Mouse (Mus musculus): ENCODE data around the gene Saa2. TPM values are rescaled to one million over a fixed set of nuclear protein-coding genes. Genes with fewer than 3 reads are reported as not detected.

Saa2 gene
- not detected in 2 replicates for polyA plus RNA-seq (2015; fragmentation: Nextera tagmentation; extraction: Ambion mirVana)

DNA sequence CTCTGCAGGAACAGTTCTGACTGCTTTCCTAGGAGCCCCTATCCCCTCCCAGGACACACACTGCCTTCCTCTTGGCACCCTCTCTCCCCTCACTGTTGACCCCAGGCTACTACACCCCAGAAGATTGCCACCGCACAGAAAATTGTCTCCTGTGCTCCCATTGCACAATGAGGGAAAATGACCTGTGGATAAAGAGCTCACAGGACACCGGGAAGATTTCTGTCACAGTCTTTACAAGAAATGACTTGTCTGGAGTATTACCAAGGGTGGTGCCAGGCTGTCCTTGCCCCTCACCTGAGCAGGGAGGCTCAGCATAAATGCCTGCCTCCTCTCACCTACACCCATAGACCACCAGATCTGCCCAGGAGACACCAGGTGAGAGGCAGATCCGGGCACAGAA is at the start of gene Saa2:
Saa2 (plus strand) TSS at position 301 of the 400 bp plus-strand sequence.

DNA sequence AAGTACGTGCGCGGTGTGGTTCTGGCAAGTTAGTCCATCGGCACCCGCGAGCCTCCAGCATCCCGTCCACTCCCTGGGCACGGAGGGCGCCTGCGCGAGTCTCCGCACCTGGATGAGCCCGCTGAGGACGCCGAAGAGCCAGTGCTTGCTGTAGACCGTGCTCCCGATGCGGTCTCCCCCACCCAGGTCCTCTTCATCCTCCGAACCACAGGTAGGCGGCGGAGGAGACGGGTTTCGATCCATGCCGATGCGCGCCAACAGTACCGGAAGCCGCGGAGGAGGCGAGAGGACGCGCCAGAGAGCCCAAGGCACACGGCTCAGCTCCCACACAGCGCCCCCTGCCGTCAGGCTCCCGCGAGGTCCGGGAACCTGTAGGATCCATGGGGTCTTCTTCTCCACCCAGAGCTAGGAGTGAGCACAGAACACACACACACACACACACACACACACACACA is 41.2 kb upstream of the Saa2 start, which contains the start of gene Saal1:
Saal1 (minus strand) TSS at position 291 of the 455 bp plus-strand sequence.

DNA sequence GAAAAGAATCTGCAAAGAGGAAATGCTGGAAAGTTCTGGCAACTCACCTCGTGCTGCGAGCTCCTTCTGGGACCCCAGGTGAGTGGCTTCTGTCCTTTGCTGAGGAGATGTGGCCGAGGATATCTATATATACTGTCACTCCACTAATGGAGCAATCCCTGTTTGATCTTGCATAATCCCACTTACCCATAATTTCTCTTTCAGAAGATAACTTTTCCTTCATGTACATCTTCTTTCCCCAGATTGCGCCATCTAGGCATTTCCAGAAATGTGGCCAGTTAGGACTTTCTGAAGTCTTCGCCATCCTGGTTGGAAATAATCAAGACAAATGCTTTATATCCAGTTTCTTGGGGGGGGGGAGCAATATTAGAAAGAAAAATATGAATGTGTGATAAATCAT is 36.0 kb upstream of the Saa2 start, which contains the start of gene Saa3:
Saa3 (minus strand) TSS at position 101 of the 400 bp plus-strand sequence.

DNA sequence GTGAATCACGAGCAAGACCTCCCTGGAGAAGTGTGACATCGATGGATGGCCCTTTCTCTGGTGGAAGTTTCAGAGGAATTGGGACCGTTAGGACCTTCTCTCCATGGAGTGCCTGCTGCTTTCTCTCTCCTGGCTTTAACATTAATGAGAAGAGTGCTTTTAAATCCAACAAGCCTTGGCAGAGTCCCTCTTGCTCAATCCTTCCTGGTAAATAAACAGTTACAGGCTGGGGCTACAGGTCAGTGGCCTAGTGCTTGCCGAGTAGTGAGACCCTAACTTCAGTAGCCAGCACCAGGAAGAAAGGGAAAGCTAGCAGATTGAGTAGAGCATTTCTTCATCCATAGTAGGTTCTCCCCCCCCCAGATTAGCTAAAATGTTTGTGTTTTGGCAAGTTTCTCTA is 19.1 kb upstream of the Saa2 start, which contains the start of gene Saa4:
Saa4 (minus strand) TSS at position 146 of the 400 bp plus-strand sequence.

DNA sequence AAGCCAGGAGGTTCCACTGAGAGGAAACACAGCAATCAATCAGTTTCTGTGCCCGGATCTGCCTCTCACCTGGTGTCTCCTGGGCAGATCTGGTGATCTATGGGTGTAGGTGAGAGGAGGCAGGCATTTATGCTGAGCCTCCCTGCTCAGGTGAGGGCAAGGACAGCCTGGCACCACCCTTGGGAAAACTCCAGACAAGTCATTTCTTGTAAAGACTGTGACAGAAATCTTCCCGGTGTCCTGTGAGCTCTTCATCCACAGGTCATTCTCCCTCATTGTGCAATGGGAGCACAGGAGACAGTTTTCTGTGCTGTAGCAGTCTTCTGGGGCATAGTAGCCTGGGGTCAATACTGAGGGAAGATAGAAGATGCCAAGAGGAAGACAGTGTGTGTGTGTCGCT is 8.7 kb upstream of the Saa2 start, which contains the start of gene Saa1:
Saa1 (minus strand) TSS at position 101 of the 400 bp plus-strand sequence.

DNA sequence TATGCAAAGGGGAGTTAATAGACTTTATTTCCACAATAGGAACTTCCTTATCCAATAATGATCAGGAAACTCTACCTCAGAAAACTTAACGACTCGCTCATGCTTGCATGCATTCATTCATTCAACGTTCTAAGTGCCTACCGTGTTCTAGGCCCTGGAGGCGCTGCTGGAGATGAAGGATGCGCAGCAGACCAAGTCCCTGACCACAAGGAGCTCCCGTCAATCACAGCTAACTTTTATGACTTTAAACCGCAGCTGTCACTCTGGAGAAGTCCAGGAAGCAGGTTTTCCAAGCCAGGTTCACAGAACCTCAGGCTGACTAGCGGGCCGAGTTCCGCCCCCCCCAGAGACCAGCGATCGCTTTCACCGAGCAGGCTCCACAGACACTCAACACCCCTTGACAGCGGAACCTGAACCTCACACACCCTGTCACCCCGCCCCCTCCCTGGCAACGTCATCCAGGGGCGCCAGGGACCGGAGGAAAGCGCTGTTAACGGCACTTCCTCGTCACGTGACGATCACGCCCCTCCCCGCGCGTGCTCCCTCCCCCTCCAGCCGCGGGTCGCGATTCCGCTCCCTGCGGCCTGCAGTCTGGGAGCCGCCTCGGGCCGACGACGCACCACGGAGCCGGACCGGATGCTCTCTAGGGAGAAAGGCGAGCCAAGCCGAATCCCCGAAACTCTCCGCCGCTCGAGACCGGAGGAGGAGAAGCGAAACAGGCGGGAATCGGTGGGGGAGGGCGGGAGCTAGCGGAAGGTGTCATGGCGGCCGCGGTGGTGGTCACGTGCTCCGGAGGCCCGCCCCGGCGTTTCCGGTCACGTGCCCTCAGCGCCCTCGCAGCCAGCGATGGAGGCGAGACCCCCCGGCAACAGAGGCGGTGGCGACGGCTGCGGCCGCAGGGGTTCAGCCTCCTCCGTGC is 44.0 kb downstream of the Saa2 start, which contains the start of the genes Hps5 and Gtf2h1:
Hps5 (minus strand) TSS at position 778 of the 919 bp plus-strand sequence.
Gtf2h1 (plus strand) TSS at position 817 of the 919 bp plus-strand sequence.

Other genes starting within 250 kb of the Saa2 start
- gene Sergef, start 112.0 kb upstream of the Saa2 start, polyA plus RNA-seq (2015; fragmentation: Nextera tagmentation; extraction: Ambion mirVana), result 9.1 and 9.7 TPM in 2 replicates
- gene Tph1, start 79.3 kb upstream of the Saa2 start, polyA plus RNA-seq (2015; fragmentation: Nextera tagmentation; extraction: Ambion mirVana), result 1.3 and 8.3 TPM in 2 replicates
- gene Saal1, start 41.1 kb upstream of the Saa2 start, polyA plus RNA-seq (2015; fragmentation: Nextera tagmentation; extraction: Ambion mirVana), result 11.8 and 13.0 TPM in 2 replicates
- 3.6 and 49.8 TPM in 2 replicates for gene Saa3, start 36.1 kb upstream of the Saa2 start, polyA plus RNA-seq (2015; fragmentation: Nextera tagmentation; extraction: Ambion mirVana)
- not detected in 2 replicates for gene Saa4, start 19.2 kb upstream of the Saa2 start, polyA plus RNA-seq (2015; fragmentation: Nextera tagmentation; extraction: Ambion mirVana)
- gene Saa1, start 8.8 kb upstream of the Saa2 start, polyA plus RNA-seq (2015; fragmentation: Nextera tagmentation; extraction: Ambion mirVana), result not detected in 2 replicates
- 6.7 and 7.4 TPM in 2 replicates for gene Hps5, start 44.3 kb downstream of the Saa2 start, polyA plus RNA-seq (2015; fragmentation: Nextera tagmentation; extraction: Ambion mirVana)
- gene Gtf2h1, start 44.3 kb downstream of the Saa2 start, polyA plus RNA-seq (2015; fragmentation: Nextera tagmentation; extraction: Ambion mirVana), result 35.1 and 38.9 TPM in 2 replicates
- 1,169 and 1,232 TPM in 2 replicates for gene Ldha, start 89.7 kb downstream of the Saa2 start, polyA plus RNA-seq (2015; fragmentation: Nextera tagmentation; extraction: Ambion mirVana)
- not detected in 2 replicates for gene Ldhc, start 109.4 kb downstream of the Saa2 start, polyA plus RNA-seq (2015; fragmentation: Nextera tagmentation; extraction: Ambion mirVana)
- 95.5 and 110 TPM in 2 replicates for gene Tsg101, start 168.2 kb downstream of the Saa2 start, polyA plus RNA-seq (2015; fragmentation: Nextera tagmentation; extraction: Ambion mirVana)
- gene Uevld, start 206.7 kb downstream of the Saa2 start, polyA plus RNA-seq (2015; fragmentation: Nextera tagmentation; extraction: Ambion mirVana), result 6.6 and 7.9 TPM in 2 replicates
- gene Gm9999, start 231.8 kb downstream of the Saa2 start, polyA plus RNA-seq (2015; fragmentation: Nextera tagmentation; extraction: Ambion mirVana), result not detected in 2 replicates